Mouse (Mus musculus) MEL (cell line): ENCODE results near the gene Ttll11. TPM values are rescaled to one million over a fixed set of nuclear protein-coding genes. Genes with fewer than 3 reads are reported as not detected.

Source experiments
- DNase-seq: peaks from one replicate; pipeline ENCODE4 v3.0.0; 2011; ENCODE audit warnings: low read depth, low spot score
- H3K27ac ChIP-seq: 2 replicates; pipeline ENCODE4 v1.5.1; 2012; ENCODE audit warnings: low read depth, mild to moderate bottlenecking, control low read depth, low read length, moderate library complexity; ENCODE audit not compliant: control insufficient read depth
- H3K27me3 ChIP-seq, 2 experiments: fragments of 150-350 bp in 1 of 2; sonication (generic) in 1 of 2; 2 replicates each; pipeline ENCODE4 v1.6.1; 2012; ENCODE audit warnings: low read length in 2 of 2, mild to moderate bottlenecking in 2 of 2, improper control_type of control experiment in 1 of 2, moderate library complexity in 1 of 2; ENCODE audit not compliant: insufficient read depth in 2 of 2, control insufficient read depth in 1 of 2
- H3K36me3 ChIP-seq, 2 experiments: 2 replicates each; pipeline ENCODE4 v1.6.1; 2012 to 2014; ENCODE audit warnings: low read length in 2 of 2, improper control_type of control experiment in 1 of 2, inconsistent platforms in 1 of 2, mild to moderate bottlenecking in 1 of 2; ENCODE audit not compliant: insufficient read depth in 2 of 2, control insufficient read depth in 1 of 2
- H3K4me1 ChIP-seq, 2 experiments: fragments of 150-350 bp in 1 of 2; sonication (generic) in 1 of 2; 2 replicates each; pipeline ENCODE4 v1.6.1; 2012; ENCODE audit warnings: low read length in 2 of 2, improper control_type of control experiment in 1 of 2, mild to moderate bottlenecking in 1 of 2; ENCODE audit not compliant: insufficient read depth in 2 of 2, control insufficient read depth in 1 of 2
- H3K4me3 ChIP-seq, 2 experiments: fragments of 150-350 bp in 1 of 2; sonication (generic) in 1 of 2; 2 replicates each; pipeline ENCODE4 v1.5.1; 2012; ENCODE audit warnings: low read depth in 2 of 2, low read length in 2 of 2, mild to moderate bottlenecking in 2 of 2, moderate library complexity in 2 of 2, control low read depth in 1 of 2, improper control_type of control experiment in 1 of 2; ENCODE audit not compliant: control insufficient read depth in 1 of 2, insufficient read depth in 1 of 2
- H3K79me2 ChIP-seq: 2 replicates; pipeline ENCODE4 v1.6.1; 2012; ENCODE audit warnings: mild to moderate bottlenecking, low read length, moderate library complexity; ENCODE audit not compliant: control insufficient read depth, poor library complexity, insufficient read depth
- H3K9ac ChIP-seq: 2 replicates; pipeline ENCODE4 v1.6.1; 2012; ENCODE audit warnings: low read depth, mild to moderate bottlenecking, control low read depth, low read length, moderate library complexity; ENCODE audit not compliant: control insufficient read depth, poor library complexity, severe bottlenecking
- H3K9me3 ChIP-seq: fragments of 150-350 bp; sonication (generic); replicated peaks from 2 replicates; pipeline ENCODE4 v1.6.1; 2012; ENCODE audit warnings: mild to moderate bottlenecking, low read length, improper control_type of control experiment, moderate library complexity; ENCODE audit not compliant: insufficient read depth
- ETS1 ChIP-seq: IDR thresholded peaks from 2 replicates; pipeline ENCODE4 v1.6.1; 2012; ENCODE audit warnings: low read depth, mild to moderate bottlenecking, inconsistent platforms, low read length, improper control_type of control experiment, moderate library complexity
- KAT2A ChIP-seq: conservative IDR thresholded peaks from 2 replicates; pipeline ENCODE4 v1.6.1; 2012; ENCODE audit warnings: low read depth, low read length, improper control_type of control experiment, inconsistent platforms
- MAX ChIP-seq: IDR thresholded peaks from 2 replicates; pipeline ENCODE4 v1.6.1; 2011; ENCODE audit warnings: low read length, improper control_type of control experiment
- MXI1 ChIP-seq: IDR thresholded peaks from 2 replicates; pipeline ENCODE4 v1.6.1; 2011; ENCODE audit warnings: mild to moderate bottlenecking, low read depth, low read length, improper control_type of control experiment
- POLR2A ChIP-seq, 2 experiments: IDR thresholded peaks; 2 replicates each; pipeline ENCODE4 v1.6.1; 2011 to 2012; ENCODE audit warnings: low read length in 2 of 2, mild to moderate bottlenecking in 2 of 2, control low read depth in 1 of 2, improper control_type of control experiment in 1 of 2, low read depth in 1 of 2, moderate library complexity in 1 of 2; ENCODE audit not compliant: control insufficient read depth in 1 of 2, insufficient read depth in 1 of 2, poor library complexity in 1 of 2
- USF1 ChIP-seq: IDR thresholded peaks from 2 replicates; pipeline ENCODE4 v1.6.1; 2014; ENCODE audit warnings: low read depth, mild to moderate bottlenecking, inconsistent platforms, low read length, improper control_type of control experiment, moderate library complexity
- polyA plus RNA-seq, 2 experiments: library from polyadenylated mRNA; stranded (reverse) in 1 of 2; unstranded in 1 of 2; fragments of >175 nt in 1 of 2; fragments of >200 nt in 1 of 2; gene quantifications; 2 replicates each; pipeline versions ENCODE4 v1.2.1 to v1.2.4; 2012; ENCODE audit warnings: low replicate concordance in 2 of 2, low read depth in 1 of 2; ENCODE audit not compliant: insufficient read length in 2 of 2, insufficient read depth in 1 of 2, missing spikeins in 1 of 2
- total RNA-seq: library from RNA; depleted of rRNA; stranded (reverse); fragments of 300-350 nt; gene quantifications from 2 replicates; pipeline ENCODE4 v1.2.3, GENCODE M21; 2012; rRNA removed

Ttll11 gene
- total and polyA plus RNA-seq, 3 experiments = 1.2 to 2.5 TPM; not detected in 1

DNA sequence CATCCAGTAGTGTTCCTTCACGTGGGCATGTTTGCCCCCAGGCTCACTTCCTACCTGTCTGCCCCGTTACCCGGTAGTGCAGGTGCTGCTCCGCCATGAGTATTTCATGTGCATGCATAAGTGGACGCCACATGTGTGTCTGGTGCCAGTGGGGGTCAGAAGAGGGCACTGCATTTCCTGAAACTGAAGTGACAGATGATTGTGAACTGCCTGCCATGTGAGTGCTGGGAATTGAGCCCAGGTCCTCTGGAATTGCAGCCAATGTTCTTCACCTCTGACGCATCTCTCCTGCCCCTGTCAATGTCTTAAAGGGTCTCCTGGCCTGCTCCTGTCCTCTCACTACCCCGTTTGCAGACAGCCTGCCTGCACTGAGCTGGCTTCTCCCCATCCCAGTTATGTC, 277.7 kb downstream of the Ttll11 start:
- Histone ChIP-seq H3K4me3 (no peak overlapping the region), H3K27ac (no peak overlapping the region), H3K9ac (no peak overlapping the region), H3K4me1 (no peaks in the 10 kb centered on the region), H3K9me3 (no peaks in the 10 kb centered on the region), H3K79me2 (no peaks in the 10 kb centered on the region), H3K27me3 (no peaks in the 10 kb centered on the region), H3K36me3 (no peaks in the 10 kb centered on the region)
- no peak for DNase-seq
- TF ChIP-seq MXI1 (no peak), ETS1 (no peak), POLR2A (IDR thresholded peaks at IDR 0.05; ENCODE audit: control insufficient read depth in 1 of 2, insufficient read depth in 1 of 2, low read depth in 1 of 2, low read length in 2 of 2, poor library complexity in 1 of 2) (no peak), MAX (no peak), KAT2A (no peak), USF1 (no peak)
- TF ChIP-seq, all 39 proteins: peak for 0

Other genes with a start within 250 kb of the Ttll11 start
- gene Ndufa8, start 69.5 kb upstream of the Ttll11 start, total RNA-seq = 167 and 186 TPM in 2 replicates
- gene Ndufa8, start 69.5 kb upstream of the Ttll11 start, polyA plus RNA-seq = 100 to 1,000 TPM in 1 of 2 experiments, not detected in 1; 357 TPM
- 0.81 and 0.98 TPM in 2 replicates for gene Morn5, start 69.5 kb upstream of the Ttll11 start, total RNA-seq
- gene Morn5, start 69.5 kb upstream of the Ttll11 start, polyA plus RNA-seq = 1 to 10 TPM in 1 of 2 experiments, not detected in 1; 1.3 TPM
- 1.1 and 1.3 TPM in 2 replicates for gene Lhx6, start 125.5 kb upstream of the Ttll11 start, total RNA-seq
- gene Lhx6, start 125.5 kb upstream of the Ttll11 start, polyA plus RNA-seq = 1 to 10 TPM in 1 of 2 experiments, not detected in 1; 3.0 TPM
- gene Mrrf, start 156.5 kb upstream of the Ttll11 start, total RNA-seq = 20.0 and 28.0 TPM in 2 replicates
- gene Mrrf, start 156.5 kb upstream of the Ttll11 start, polyA plus RNA-seq = 10 to 100 TPM in 1 of 2 experiments, not detected in 1; 31.2 TPM
- gene Rbm18, start 156.9 kb upstream of the Ttll11 start, total RNA-seq = 16.4 and 20.1 TPM in 2 replicates
- gene Rbm18, start 156.9 kb upstream of the Ttll11 start, polyA plus RNA-seq = 10 to 100 TPM in 1 of 2 experiments, not detected in 1; 16.7 TPM